Mouse (Mus musculus) forebrain, embryonic 12.5 days (tissue): ENCODE data around the gene Pgpep1l. TPM values are rescaled to one million over a fixed set of nuclear protein-coding genes. Genes with fewer than 3 reads are reported as not detected.
A peak's percentile ranks its signal among the peaks of the same experiment; 100 is the strongest.

Source experiments
- ATAC-seq: fragments of 200-750 bp; cut with Nextera tagmentation; 2 replicates; pipeline ENCODE4 v1.8.0; 2017; ENCODE audit warnings: moderate TSS enrichment; ENCODE audit not compliant: low FRiP score
- H3K27ac ChIP-seq: fragments of 300-500 bp; sonication (generic); 2 replicates; pipeline ENCODE4 v1.5.1; 2016; ENCODE audit warnings: mild to moderate bottlenecking
- H3K27me3 ChIP-seq: fragments of 300-500 bp; sonication (generic); 2 replicates; pipeline ENCODE4 v1.6.1; 2016; ENCODE audit warnings: mild to moderate bottlenecking
- H3K36me3 ChIP-seq: fragments of 300-500 bp; sonication (generic); replicated peaks from 2 replicates; pipeline ENCODE4 v1.6.1; 2016; ENCODE audit warnings: mild to moderate bottlenecking
- H3K4me1 ChIP-seq: fragments of 300-500 bp; sonication (generic); 2 replicates; pipeline ENCODE4 v1.6.1; 2016
- H3K4me2 ChIP-seq: fragments of 300-500 bp; sonication (generic); 2 replicates; pipeline ENCODE4 v1.6.1; 2016; ENCODE audit warnings: mild to moderate bottlenecking, moderate library complexity
- H3K4me3 ChIP-seq: fragments of 300-500 bp; sonication (generic); replicated peaks from 2 replicates; pipeline ENCODE4 v1.5.1; 2016; ENCODE audit warnings: mild to moderate bottlenecking
- H3K9ac ChIP-seq: fragments of 300-500 bp; sonication (generic); 2 replicates; pipeline ENCODE4 v1.6.1; 2016; ENCODE audit warnings: mild to moderate bottlenecking
- H3K9me3 ChIP-seq: fragments of 300-500 bp; sonication (generic); 2 replicates; pipeline ENCODE4 v1.6.1; 2016
- WGBS: fragments of 180-500 bp; shearing (Covaris S2); methylation state at CpG from one replicate; pipeline ENCODE4 v1.1.7; 2016; 5-methylcytosine and 5-hydroxymethylcytosine counted together
- polyA plus RNA-seq: library from polyadenylated mRNA; unstranded; fragments of >200 nt; fragmentation: Nextera tagmentation; extraction: Ambion mirVana; gene quantifications from 2 replicates; pipeline ENCODE4 v1.2.1, GENCODE M21; 2016

Gene Pgpep1l
- polyA plus RNA-seq, 1 experiment from 2014 or later: not detected

GRCm38 (mm10) chr7:68270551-68270950 is 6.5 kb upstream of the Pgpep1l start:
- H3K36me3 ChIP-seq: no peaks in the 10 kb centered on the region
- no peaks in the 10 kb centered on the region for H3K9me3 ChIP-seq
- no peak for ATAC-seq
- no peak overlapping the region for H3K27ac ChIP-seq
- H3K4me3 ChIP-seq: no peak overlapping the region
- H3K4me1 ChIP-seq: peaks cover 10% of the 10 kb centered on the region; the same call in 1 of the 2 replicates
- H3K4me2 ChIP-seq: no peak overlapping the region
- H3K27me3 ChIP-seq: peaks cover 17% of the 10 kb centered on the region
- 77% methylated on average over 4 of the region's 4 CpGs for WGBS
- H3K9ac ChIP-seq: no peak overlapping the region

GRCm38 (mm10) chr7:68266691-68267090 is 2.7 kb upstream of the Pgpep1l start:
- WGBS: 43% methylated on average over 6 of the region's 6 CpGs
- Histone ChIP-seq H3K27me3 (peaks cover 18% of the 10 kb centered on the region), H3K27ac (no peak overlapping the region), H3K36me3 (no peaks in the 10 kb centered on the region), H3K9me3 (no peaks in the 10 kb centered on the region), H3K4me1 (peaks cover 23% of the 10 kb centered on the region), H3K4me3 (no peak overlapping the region), H3K4me2 (no peak overlapping the region), H3K9ac (no peak overlapping the region)
- no peak for ATAC-seq

- Histone ChIP-seq H3K9me3 (no peaks in the 10 kb centered on the region), H3K4me3 (no peak overlapping the region), H3K27ac (no peak overlapping the region), H3K36me3 (no peaks in the 10 kb centered on the region), H3K4me2 (no peak overlapping the region), H3K9ac (no peak overlapping the region), H3K4me1 (peaks cover 23% of the 10 kb centered on the region), H3K27me3 (peaks cover 18% of the 10 kb centered on the region)
- ATAC-seq: no peak
- WGBS: 13% methylated on average over 7 of the region's 7 CpGs
These were observed 1.4 kb upstream of the Pgpep1l start for GRCm38 (mm10) chr7:68265391-68265790.

- Histone ChIP-seq H3K4me2 (peak overlapping the region; percentile 50), H3K27me3 (peaks cover 18% of the 10 kb centered on the region), H3K4me1 (peaks cover 23% of the 10 kb centered on the region), H3K27ac (no peak overlapping the region), H3K9me3 (no peaks in the 10 kb centered on the region), H3K9ac (no peak overlapping the region), H3K36me3 (no peaks in the 10 kb centered on the region), H3K4me3 (peak overlapping the region; percentile 30; the same call in 1 of the 2 replicates)
- ATAC-seq: no peak
- WGBS: 19% methylated on average over 14 of the region's 14 CpGs
These were observed 498 bp upstream of the Pgpep1l start for GRCm38 (mm10) chr7:68264531-68264930.

- H3K9me3 ChIP-seq: no peaks in the 10 kb centered on the region
- H3K27ac ChIP-seq: no peak overlapping the region
- H3K4me3 ChIP-seq: peak overlapping the region; percentile 30
- H3K4me2 ChIP-seq: peak overlapping the region; percentile 50
- no peak overlapping the region for H3K9ac ChIP-seq
- 55% methylated on average over 8 of the region's 8 CpGs for WGBS
- ATAC-seq: no peak
- no peaks in the 10 kb centered on the region for H3K36me3 ChIP-seq
- peaks cover 18% of the 10 kb centered on the region for H3K27me3 ChIP-seq
- peaks cover 23% of the 10 kb centered on the region for H3K4me1 ChIP-seq
These were observed 546 bp downstream of the Pgpep1l start for GRCm38 (mm10) chr7:68263346-68264027.

GRCm38 (mm10) chr7:68262612-68263200 is 1.3 kb downstream of the Pgpep1l start:
- Histone ChIP-seq H3K9me3 (no peaks in the 10 kb centered on the region), H3K4me1 (peaks cover 23% of the 10 kb centered on the region), H3K27ac (no peak overlapping the region), H3K36me3 (no peaks in the 10 kb centered on the region), H3K4me3 (no peak overlapping the region), H3K27me3 (peaks cover 18% of the 10 kb centered on the region), H3K4me2 (no peak overlapping the region), H3K9ac (no peak overlapping the region)
- WGBS: 79% methylated on average over 8 of the region's 8 CpGs
- no peak for ATAC-seq

- Histone ChIP-seq H3K4me1 (peaks cover 9% of the 10 kb centered on the region; the same call in 1 of the 2 replicates), H3K4me2 (no peak overlapping the region), H3K9ac (no peak overlapping the region), H3K27ac (no peak overlapping the region), H3K9me3 (no peaks in the 10 kb centered on the region), H3K36me3 (no peaks in the 10 kb centered on the region), H3K4me3 (no peak overlapping the region), H3K27me3 (peaks cover 10% of the 10 kb centered on the region)
- no peak for ATAC-seq
- WGBS: 77% methylated on average over 6 of the region's 6 CpGs
These were observed 4.4 kb downstream of the Pgpep1l start for GRCm38 (mm10) chr7:68259523-68260081.

- H3K9me3 ChIP-seq: no peaks in the 10 kb centered on the region
- peaks cover 3% of the 10 kb centered on the region for H3K27me3 ChIP-seq
- no peaks in the 10 kb centered on the region for H3K36me3 ChIP-seq
- 89% methylated on average over 15 of the region's 17 CpGs for WGBS
- H3K4me1 ChIP-seq: peaks cover 2% of the 10 kb centered on the region; the same call in 1 of the 2 replicates
- no peak overlapping the region for H3K27ac ChIP-seq
- ATAC-seq: no peak
- H3K4me2 ChIP-seq: no peak overlapping the region
- no peak overlapping the region for H3K9ac ChIP-seq
- no peak overlapping the region for H3K4me3 ChIP-seq
These were observed 5.5 kb downstream of the Pgpep1l start for GRCm38 (mm10) chr7:68258326-68259150.

GRCm38 (mm10) chr7:68257767-68258166 is 6.3 kb downstream of the Pgpep1l start:
- Histone ChIP-seq H3K9ac (no peak overlapping the region), H3K4me2 (no peak overlapping the region), H3K4me3 (no peak overlapping the region), H3K27me3 (no peaks in the 10 kb centered on the region), H3K36me3 (no peaks in the 10 kb centered on the region), H3K4me1 (no peaks in the 10 kb centered on the region), H3K27ac (no peak overlapping the region), H3K9me3 (no peaks in the 10 kb centered on the region)
- whole genome bisulfite sequencing: 66% methylated on average over 2 of the region's 2 CpGs
- no peak for ATAC-seq

GRCm38 (mm10) chr7:68250902-68251301 is 13.1 kb downstream of the Pgpep1l start:
- H3K4me1 ChIP-seq: no peaks in the 10 kb centered on the region
- ATAC-seq: no peak
- H3K27me3 ChIP-seq: no peaks in the 10 kb centered on the region
- H3K36me3 ChIP-seq: no peaks in the 10 kb centered on the region
- peaks cover 7% of the 10 kb centered on the region; the same call in 1 of the 2 replicates for H3K9me3 ChIP-seq
- no peak overlapping the region for H3K4me2 ChIP-seq
- no peak overlapping the region for H3K4me3 ChIP-seq
- H3K9ac ChIP-seq: no peak overlapping the region
- 90% methylated on average over 3 of the region's 3 CpGs for WGBS
- H3K27ac ChIP-seq: no peak overlapping the region

- WGBS: 86% methylated on average over 1 of the region's 1 CpGs
- H3K4me3 ChIP-seq: no peak overlapping the region
- H3K36me3 ChIP-seq: no peaks in the 10 kb centered on the region
- H3K27me3 ChIP-seq: no peaks in the 10 kb centered on the region
- H3K4me1 ChIP-seq: no peaks in the 10 kb centered on the region
- no peak for ATAC-seq
- H3K27ac ChIP-seq: no peak overlapping the region
- no peak overlapping the region for H3K9ac ChIP-seq
- peaks cover 7% of the 10 kb centered on the region; the same call in 1 of the 2 replicates for H3K9me3 ChIP-seq
- H3K4me2 ChIP-seq: no peak overlapping the region
These were observed 13.6 kb downstream of the Pgpep1l start for GRCm38 (mm10) chr7:68250411-68250810.

GRCm38 (mm10) chr7:68246249-68246648 is 17.8 kb downstream of the Pgpep1l start:
- no peak for ATAC-seq
- WGBS: 81% methylated on average over 8 of the region's 8 CpGs

More at GRCm38 (mm10) chr7:68246249-68246648, 17.8 kb downstream of the Pgpep1l start:
- no peak overlapping the region for H3K4me3 ChIP-seq
- no peaks in the 10 kb centered on the region for H3K27me3 ChIP-seq
- H3K4me2 ChIP-seq: no peak overlapping the region
- no peak overlapping the region for H3K9ac ChIP-seq
- H3K36me3 ChIP-seq: no peaks in the 10 kb centered on the region
- H3K9me3 ChIP-seq: peaks cover 7% of the 10 kb centered on the region; the same call in 1 of the 2 replicates
- H3K4me1 ChIP-seq: no peaks in the 10 kb centered on the region
- H3K27ac ChIP-seq: no peak overlapping the region
